Mouse (Mus musculus) kidney, postnatal 0 days (tissue): ENCODE measurements around the gene Zfp787. TPM values are rescaled to one million over a fixed set of nuclear protein-coding genes. Genes with fewer than 3 reads are reported as not detected.

Experiments used
- ATAC-seq: fragments of 200-750 bp; cut with Nextera tagmentation; replicated peaks from 2 replicates; pipeline ENCODE4 v1.8.0; 2017; ENCODE audit warnings: low read depth, moderate number of reproducible peaks, moderate TSS enrichment, moderate library complexity; ENCODE audit not compliant: low FRiP score
- DNase-seq: peaks from one replicate; pipeline ENCODE4 v3.0.0-alpha.2; 2016; ENCODE audit warnings: low spot score
- H3K27ac ChIP-seq: fragments of 300-500 bp; sonication (generic); 2 replicates; pipeline ENCODE4 v1.5.1; 2014; ENCODE audit warnings: mild to moderate bottlenecking
- H3K27me3 ChIP-seq: fragments of 300-500 bp; sonication (generic); 2 replicates; pipeline ENCODE4 v1.6.1; 2014; ENCODE audit warnings: low read length, mixed read lengths; ENCODE audit not compliant: insufficient read depth
- H3K36me3 ChIP-seq: fragments of 300-500 bp; sonication (generic); 2 replicates; pipeline ENCODE4 v1.6.1; 2014; ENCODE audit warnings: low read length, mixed read lengths; ENCODE audit not compliant: insufficient read depth
- H3K4me1 ChIP-seq: fragments of 300-500 bp; sonication (generic); replicated peaks from 2 replicates; pipeline ENCODE4 v1.6.1; 2014; ENCODE audit warnings: antibody characterized with exemption, low read length, mixed read lengths; ENCODE audit not compliant: insufficient read depth
- H3K4me2 ChIP-seq: fragments of 300-500 bp; sonication (generic); 2 replicates; pipeline ENCODE4 v1.6.1; 2014; ENCODE audit warnings: mild to moderate bottlenecking, low read length, moderate library complexity, mixed read lengths
- H3K4me3 ChIP-seq: fragments of 300-500 bp; sonication (generic); replicated peaks from 2 replicates; pipeline ENCODE4 v1.5.1; 2014; ENCODE audit warnings: low read depth, low read length
- H3K9ac ChIP-seq: fragments of 300-500 bp; sonication (generic); 2 replicates; pipeline ENCODE4 v1.6.1; 2014; ENCODE audit warnings: low read depth, low read length
- H3K9me3 ChIP-seq: fragments of 300-500 bp; sonication (generic); replicated peaks from 2 replicates; pipeline ENCODE4 v1.6.1; 2016; ENCODE audit warnings: low read length, inconsistent platforms, mixed read lengths
- CTCF ChIP-seq: IDR thresholded peaks from 2 replicates; pipeline ENCODE4 v1.5.1; 2016; ENCODE audit warnings: antibody characterized with exemption, low read depth, mild to moderate bottlenecking, moderate library complexity
- WGBS: fragments of 180-500 bp; shearing (Covaris S2); extraction: QIAGEN DNeasy Blood & Tissue Kit; methylation state at CpG from one replicate; pipeline ENCODE4 v1.1.7; 2014; 5-methylcytosine and 5-hydroxymethylcytosine counted together
- polyA plus RNA-seq: library from polyadenylated mRNA; unstranded; fragments of >200 nt; fragmentation: Nextera tagmentation; extraction: Ambion mirVana; gene quantifications from 2 replicates; pipeline ENCODE4 v1.2.1, GENCODE M21; 2015

The Zfp787 gene
- polyA plus RNA-seq: 60.1 and 72.0 TPM in 2 replicates

GRCm38 (mm10) chr7:6155901-6156411 is at the start of gene Zfp787:
Zfp787 (minus strand) TSS chr7:6155997.
- no peaks in the 10 kb centered on the region for H3K36me3 ChIP-seq
- H3K4me3 ChIP-seq: peak within 1 kb of the TSS; percentile 83
- DNase-seq (peak; percentile 99), ATAC-seq (peak; percentile 96)
- WGBS: under 1% methylated on average over 48 of the region's 54 CpGs
- no peaks in the 10 kb centered on the region for H3K27me3 ChIP-seq
- TF ChIP-seq CTCF: no peak
- H3K9ac ChIP-seq: peak within 1 kb of the TSS; percentile 90
- H3K27ac ChIP-seq: peak within 1 kb of the TSS; percentile 96
- peak within 1 kb of the TSS; percentile 81 for H3K4me2 ChIP-seq
- peaks cover 24% of the 10 kb centered on the region for H3K4me1 ChIP-seq
- H3K9me3 ChIP-seq: no peaks in the 10 kb centered on the region

DNA sequence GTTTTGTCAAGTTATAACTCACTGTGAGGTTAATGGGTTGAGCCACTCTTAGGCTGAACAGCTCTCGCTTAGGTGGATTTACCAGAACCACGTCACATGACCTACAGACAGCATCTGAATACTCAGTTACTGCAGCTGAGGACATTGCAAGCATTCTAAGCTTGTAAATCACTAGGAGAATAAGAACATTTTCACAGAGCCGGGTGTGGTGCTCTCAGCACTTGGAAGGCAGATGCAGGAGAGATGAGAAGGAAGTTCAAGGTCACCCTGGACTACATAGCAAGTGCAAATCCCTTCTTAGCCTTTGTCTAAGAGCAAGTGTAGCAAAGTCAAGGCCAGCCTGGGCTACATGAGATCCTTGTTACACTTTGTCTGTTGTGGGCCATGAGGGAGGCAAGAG is 48.4 kb upstream of the Zfp787 start:
- TF ChIP-seq CTCF: no peak
- no peaks in the 10 kb centered on the region for H3K9me3 ChIP-seq

DNA sequence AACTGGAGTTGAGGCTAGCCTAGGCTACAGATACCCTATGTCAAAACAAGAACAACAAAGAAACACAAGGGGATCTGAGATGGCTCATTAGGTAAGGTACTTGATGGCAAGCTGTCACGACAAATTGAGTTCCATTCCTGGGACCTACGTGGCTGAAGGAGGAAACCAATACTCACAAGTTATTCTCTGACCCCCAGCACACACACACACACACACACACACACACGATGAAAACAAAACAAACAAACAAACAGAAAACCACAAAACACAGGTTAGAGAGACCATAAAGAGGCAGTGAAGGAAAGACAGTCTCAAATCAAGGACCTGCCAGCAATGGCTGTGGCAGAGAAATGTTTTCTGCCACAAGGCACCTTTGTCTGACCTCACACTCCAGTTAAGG is 41.0 kb upstream of the Zfp787 start, which contains the start of gene Galp:
Galp (plus strand) TSS at position 301 of the 400 bp plus-strand sequence.
- Histone ChIP-seq H3K27ac (no peak within 1 kb of the TSS), H3K9ac (no peak within 1 kb of the TSS), H3K4me2 (no peak within 1 kb of the TSS), H3K27me3 (no peaks in the 10 kb centered on the region), H3K36me3 (no peaks in the 10 kb centered on the region), H3K4me3 (no peak within 1 kb of the TSS), H3K4me1 (no peaks in the 10 kb centered on the region), H3K9me3 (no peaks in the 10 kb centered on the region)
- DNase-seq: no peak
- ATAC-seq: no peak
- 51% methylated on average over 3 of the region's 3 CpGs for WGBS
- TF ChIP-seq CTCF: no peak

More for the DNA sequence above, 48.4 kb upstream of the Zfp787 start:
- no peak overlapping the region for H3K27ac ChIP-seq
- H3K27me3 ChIP-seq: no peaks in the 10 kb centered on the region
- no peaks in the 10 kb centered on the region for H3K36me3 ChIP-seq
- 67% methylated on average over 3 of the region's 3 CpGs for WGBS
- H3K9ac ChIP-seq: no peak overlapping the region
- H3K4me1 ChIP-seq: no peaks in the 10 kb centered on the region
- DNase-seq (no peak), ATAC-seq (no peak)
- no peak overlapping the region for H3K4me2 ChIP-seq
- no peak overlapping the region for H3K4me3 ChIP-seq

- Histone ChIP-seq H3K4me2 (no peak overlapping the region), H3K27me3 (no peaks in the 10 kb centered on the region), H3K4me1 (no peaks in the 10 kb centered on the region), H3K27ac (no peak overlapping the region), H3K9me3 (no peaks in the 10 kb centered on the region), H3K9ac (no peak overlapping the region), H3K36me3 (no peaks in the 10 kb centered on the region), H3K4me3 (no peak overlapping the region)
- peak; percentile 43 for TF ChIP-seq CTCF
- no peak for ATAC-seq
- DNase-seq: no peak
- WGBS: 57% methylated on average over 2 of the region's 2 CpGs
Observed at GRCm38 (mm10) chr7:6195777-6196176, 40.0 kb upstream of the Zfp787 start.

DNA sequence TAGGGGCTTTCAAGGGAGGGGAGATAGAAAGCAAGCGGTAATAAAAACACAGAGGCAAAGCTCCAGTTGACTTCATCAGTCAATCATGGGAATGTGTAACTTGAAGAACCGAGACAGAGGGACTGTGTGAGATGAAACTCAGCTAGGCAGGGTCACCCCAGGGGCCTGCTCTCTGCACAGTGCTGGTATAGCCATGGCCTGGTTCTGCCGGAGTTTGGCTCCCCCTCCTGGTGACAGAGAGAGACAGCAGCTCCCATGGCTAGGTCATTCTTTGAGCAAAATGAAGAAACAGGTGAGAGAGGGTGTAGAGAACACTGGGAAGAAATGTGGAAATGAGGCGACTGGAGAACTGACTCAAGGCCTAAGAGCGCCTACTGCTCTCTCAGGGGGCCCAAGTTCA is 38.3 kb upstream of the Zfp787 start:
- no peaks in the 10 kb centered on the region for H3K9me3 ChIP-seq
- DNase-seq: peak; percentile 69
- peak; percentile 85 for TF ChIP-seq CTCF
- WGBS: 17% methylated on average over 5 of the region's 5 CpGs
- H3K4me2 ChIP-seq: no peak overlapping the region
- H3K4me1 ChIP-seq: no peaks in the 10 kb centered on the region
- H3K27ac ChIP-seq: no peak overlapping the region
- no peak overlapping the region for H3K9ac ChIP-seq
- ATAC-seq: peak; percentile 71
- no peak overlapping the region for H3K4me3 ChIP-seq
- no peaks in the 10 kb centered on the region for H3K27me3 ChIP-seq
- H3K36me3 ChIP-seq: 0 out of 2 replicates have a peak, but pooled peaks cover 7% of the 10 kb centered on the region

GRCm38 (mm10) chr7:6191376-6191775 is 35.6 kb upstream of the Zfp787 start:
- ATAC-seq (no peak), DNase-seq (peak; percentile 72)
- Histone ChIP-seq H3K4me1 (no peaks in the 10 kb centered on the region), H3K9me3 (no peaks in the 10 kb centered on the region), H3K9ac (no peak overlapping the region), H3K27me3 (no peaks in the 10 kb centered on the region), H3K36me3 (peaks cover 28% of the 10 kb centered on the region), H3K27ac (no peak overlapping the region), H3K4me3 (no peak overlapping the region), H3K4me2 (no peak overlapping the region)
- peak; percentile 84 for TF ChIP-seq CTCF
- WGBS: 30% methylated on average over 3 of the region's 3 CpGs

DNA sequence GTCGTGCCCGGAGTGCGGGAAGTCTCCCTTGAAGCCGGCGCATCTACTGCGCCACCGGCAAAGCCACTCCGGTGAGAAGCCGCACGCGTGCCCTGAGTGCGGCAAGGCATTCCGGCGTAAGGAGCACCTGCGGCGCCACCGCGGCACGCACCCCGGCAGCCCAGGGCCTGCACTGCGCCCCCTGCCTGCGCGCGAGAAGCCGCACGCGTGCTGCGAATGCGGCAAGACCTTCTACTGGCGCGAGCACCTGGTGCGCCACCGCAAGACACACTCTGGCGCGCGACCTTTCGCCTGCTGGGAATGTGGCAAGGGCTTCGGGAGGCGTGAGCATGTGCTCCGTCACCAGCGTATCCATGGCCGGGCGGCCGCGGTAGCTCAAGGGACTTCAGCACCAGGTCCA is 33.7 kb upstream of the Zfp787 start:
- DNase-seq (no peak), ATAC-seq (peak; percentile 58)

More for the DNA sequence above, 33.7 kb upstream of the Zfp787 start:
- TF ChIP-seq CTCF: peak; percentile 43; the same call in 1 of the 2 replicates
- 58% methylated on average over 45 of the region's 45 CpGs for WGBS
- H3K27me3 ChIP-seq: no peaks in the 10 kb centered on the region
- no peak overlapping the region for H3K27ac ChIP-seq
- no peak overlapping the region for H3K4me2 ChIP-seq
- no peak overlapping the region for H3K9ac ChIP-seq
- H3K4me1 ChIP-seq: no peaks in the 10 kb centered on the region
- H3K9me3 ChIP-seq: no peaks in the 10 kb centered on the region
- no peak overlapping the region for H3K4me3 ChIP-seq
- H3K36me3 ChIP-seq: peaks cover 35% of the 10 kb centered on the region
